Mouse (Mus musculus): ENCODE data around the gene Lypd6.

Gene Lypd6

GRCm38 (mm10) chr2:50066246-50066967 lies at the start of gene Lypd6:
Gene Lypd6 (plus strand): TSS chr2:50066429.
- no peak for DNase-seq (ENCODE audit: low spot score in 2 of 2)

DNA sequence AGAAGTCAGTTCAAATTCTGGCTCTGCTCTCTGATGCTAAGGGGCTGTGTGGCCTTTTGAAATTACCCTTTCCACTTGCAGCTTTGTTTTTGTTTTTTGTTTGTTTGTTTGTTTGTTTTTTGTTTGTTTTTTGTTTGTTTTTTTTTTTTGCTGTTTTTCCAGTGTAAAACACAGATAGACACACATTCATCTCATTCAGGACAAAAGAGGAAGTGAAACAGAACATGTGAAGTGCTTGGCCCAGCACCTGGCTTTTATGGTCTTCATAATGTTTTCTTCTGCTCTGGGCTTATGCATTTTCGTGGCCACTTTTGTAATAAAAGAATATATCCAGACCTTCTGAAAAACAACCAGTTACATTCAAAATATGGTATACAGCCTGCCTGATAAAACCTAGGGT lies 46.8 kb upstream of the Lypd6 start:
- no peak for DNase-seq (ENCODE audit: low spot score in 2 of 2)

DNA sequence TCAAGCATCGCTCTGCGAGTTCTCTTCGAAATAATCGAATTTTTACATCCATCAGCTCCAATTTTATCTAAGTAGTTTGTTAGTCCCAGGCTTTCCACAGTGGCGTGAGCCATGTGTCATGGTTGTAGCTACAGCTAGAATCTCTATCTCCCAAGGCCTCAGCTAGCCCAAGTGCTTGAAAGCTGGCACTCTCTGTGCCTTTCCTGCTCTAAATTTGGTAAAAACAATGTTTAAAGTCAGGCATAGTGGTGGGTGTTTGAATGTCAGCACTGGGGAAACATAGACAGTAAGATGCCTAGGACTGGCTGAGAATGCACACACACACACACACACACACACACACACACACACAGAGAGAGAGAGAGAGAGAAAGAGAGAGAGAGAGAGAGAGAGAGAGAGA lies 40.7 kb upstream of the Lypd6 start:
- no peak for DNase-seq (ENCODE audit: low spot score in 2 of 2)

- no peak for DNase-seq (ENCODE audit: low spot score in 2 of 2)
These were observed 37.3 kb upstream of the Lypd6 start for GRCm38 (mm10) chr2:50028930-50029329.

GRCm38 (mm10) chr2:50044170-50044870 lies 21.9 kb upstream of the Lypd6 start:
- DNase-seq (ENCODE audit: low spot score in 2 of 2) = no peak

DNA sequence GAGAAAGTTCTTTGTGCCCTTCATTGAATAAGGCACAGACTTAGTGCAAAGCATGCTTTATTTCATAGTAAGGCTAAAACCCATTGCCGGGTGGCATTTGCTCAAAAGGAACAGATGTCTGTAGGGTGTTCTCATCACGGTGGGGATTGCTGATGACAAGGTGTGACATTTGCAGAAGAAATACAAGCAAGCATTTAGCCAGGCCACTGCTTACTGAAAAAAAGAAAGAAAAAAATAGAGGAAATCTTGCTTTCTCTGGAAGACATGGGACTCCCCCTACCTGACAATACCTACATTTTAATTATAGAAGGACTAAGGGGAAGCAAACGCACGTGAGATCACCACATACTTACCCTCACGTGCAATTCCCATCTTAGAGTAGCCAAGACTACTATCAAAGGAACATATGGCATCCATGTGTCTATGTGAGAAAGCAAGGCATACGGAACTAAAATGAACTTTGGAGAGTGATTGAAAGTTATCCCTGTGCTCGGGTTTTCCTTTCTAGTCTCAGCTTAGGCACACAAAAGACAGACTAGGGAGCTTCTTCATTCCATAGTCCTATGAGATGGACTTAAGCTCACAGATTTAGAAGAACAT lies 21.3 kb upstream of the Lypd6 start:
- DNase-seq (ENCODE audit: low spot score in 2 of 2) = no peak

GRCm38 (mm10) chr2:50045841-50046240 lies 20.4 kb upstream of the Lypd6 start:
- no peak for DNase-seq (ENCODE audit: low spot score in 2 of 2)

DNA sequence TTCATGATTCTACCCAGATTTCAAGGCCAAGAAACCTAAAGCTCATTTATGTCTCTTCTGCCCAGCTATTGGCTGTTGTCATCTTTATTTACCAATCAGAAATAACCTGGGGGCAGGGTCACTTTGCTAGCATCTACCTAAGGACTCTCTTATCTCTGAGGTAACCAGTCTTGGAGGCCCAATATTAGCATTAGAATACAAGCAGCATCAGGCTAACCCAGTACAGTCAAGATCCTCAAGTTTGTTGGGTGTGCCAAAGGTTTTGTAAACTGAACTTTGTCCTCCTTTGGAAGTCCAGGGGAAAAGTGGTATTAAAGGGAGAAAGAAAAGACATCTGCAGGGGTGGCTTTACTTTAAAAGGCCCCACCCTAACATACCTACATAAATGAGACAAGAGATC lies 17.8 kb upstream of the Lypd6 start:
- no peak for DNase-seq (ENCODE audit: low spot score in 2 of 2)

- no peak for DNase-seq (ENCODE audit: low spot score in 2 of 2)
These were observed 12.3 kb upstream of the Lypd6 start for GRCm38 (mm10) chr2:50053893-50054292.

GRCm38 (mm10) chr2:50065902-50066245 lies 355 bp upstream of the Lypd6 start:
- no peak for DNase-seq (ENCODE audit: low spot score in 2 of 2)

DNA sequence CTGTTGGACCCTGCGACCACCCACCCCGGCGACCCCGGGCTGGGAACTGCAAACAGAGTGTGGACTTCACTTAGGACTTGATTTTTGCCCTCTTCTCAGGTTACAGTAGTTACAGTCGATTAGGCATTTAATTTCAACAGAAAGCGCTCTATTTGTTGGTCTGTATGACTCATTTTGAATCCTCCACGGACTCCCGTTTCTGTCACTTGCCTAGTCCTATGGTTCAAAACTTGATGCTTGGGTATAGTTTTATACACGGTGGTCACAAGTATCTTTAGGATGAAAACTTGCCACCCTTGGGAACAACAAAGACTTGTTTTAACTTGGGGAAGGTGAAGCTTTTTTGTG lies 713 bp downstream of the Lypd6 start:
- DNase-seq (ENCODE audit: low spot score in 2 of 2) = no peak

- DNase-seq (ENCODE audit: low spot score in 2 of 2) = no peak
These were observed 3.5 kb downstream of the Lypd6 start for GRCm38 (mm10) chr2:50069571-50070295.

DNA sequence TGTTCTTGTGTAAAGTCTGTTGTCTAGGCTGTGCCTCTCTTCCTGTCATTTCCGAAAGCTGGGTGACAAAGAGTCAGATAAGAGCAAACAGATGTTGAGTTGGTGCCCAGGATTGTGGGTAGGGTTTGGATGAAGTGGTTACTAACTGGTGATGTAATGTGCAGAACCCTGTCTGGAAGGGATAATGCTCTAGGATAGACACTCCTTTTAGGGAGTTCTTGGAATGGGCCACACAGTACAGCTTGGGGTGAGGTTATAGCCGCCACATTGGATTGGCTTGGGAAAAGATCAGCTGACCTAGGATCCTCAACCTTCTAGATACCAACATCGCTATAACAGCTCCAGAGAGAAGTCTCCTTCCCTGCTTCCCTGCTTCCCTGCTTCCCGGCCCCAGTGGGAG lies 5.9 kb downstream of the Lypd6 start:
- no peak for DNase-seq (ENCODE audit: low spot score in 2 of 2)

DNA sequence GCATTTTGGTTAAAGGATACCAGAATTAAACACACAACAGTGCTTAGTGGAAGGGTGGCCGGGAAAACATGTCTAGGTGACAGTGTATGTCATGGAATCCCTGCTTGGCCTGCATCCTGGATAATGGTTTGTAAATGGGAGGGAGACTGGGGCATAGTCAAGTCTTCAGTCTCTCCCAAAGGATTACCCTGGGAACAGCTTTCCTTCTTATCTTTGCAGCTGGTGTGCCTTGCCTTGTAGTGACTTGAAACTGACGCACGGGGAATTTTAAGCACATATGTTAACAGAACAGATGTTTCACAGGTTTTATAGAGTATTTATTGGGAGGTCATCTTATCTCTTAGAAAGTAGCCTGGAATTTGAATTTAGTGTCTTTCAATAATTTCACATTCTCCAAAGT lies 18.5 kb downstream of the Lypd6 start:
- DNase-seq (ENCODE audit: low spot score in 2 of 2) = no peak

DNA sequence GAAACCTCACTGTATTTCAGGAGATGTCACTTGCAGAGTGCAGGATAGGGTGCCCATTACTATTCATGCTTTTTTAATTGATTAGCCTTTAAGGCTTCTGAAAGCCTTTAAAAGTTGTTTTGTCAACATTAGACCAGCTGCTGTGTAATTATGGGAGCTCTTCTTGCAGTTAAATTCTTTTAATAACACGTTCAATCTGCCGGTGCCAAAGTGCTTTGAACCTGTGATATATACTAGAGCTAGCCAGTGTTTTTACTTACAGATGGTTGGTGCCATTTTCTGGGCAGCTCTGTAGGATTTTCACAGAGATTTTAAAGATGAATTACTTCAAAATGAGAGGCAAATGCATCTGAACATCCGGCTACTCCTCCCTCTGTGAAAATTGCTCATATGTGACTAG lies 21.5 kb downstream of the Lypd6 start:
- DNase-seq (ENCODE audit: low spot score in 2 of 2) = no peak

DNA sequence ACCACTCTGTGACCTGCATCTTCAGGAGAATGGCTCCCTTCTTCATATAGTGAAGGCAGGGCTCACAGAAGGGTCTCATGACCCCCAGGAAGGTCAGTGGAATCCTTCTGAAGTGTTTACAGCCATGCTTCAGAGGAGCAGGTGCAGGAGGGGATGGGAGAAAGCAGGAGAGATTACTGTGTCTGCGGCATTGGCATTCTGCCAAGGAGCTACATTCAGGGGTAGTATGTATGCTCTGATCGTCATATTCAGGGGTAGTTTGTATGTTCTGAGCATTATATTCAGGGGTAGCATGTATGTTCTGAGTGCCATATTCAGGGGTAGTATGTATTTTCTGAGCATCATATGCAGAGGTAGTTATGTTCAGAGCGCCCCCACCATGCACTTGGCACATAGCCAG lies 30.1 kb downstream of the Lypd6 start:
- DNase-seq (ENCODE audit: low spot score in 2 of 2) = no peak

DNA sequence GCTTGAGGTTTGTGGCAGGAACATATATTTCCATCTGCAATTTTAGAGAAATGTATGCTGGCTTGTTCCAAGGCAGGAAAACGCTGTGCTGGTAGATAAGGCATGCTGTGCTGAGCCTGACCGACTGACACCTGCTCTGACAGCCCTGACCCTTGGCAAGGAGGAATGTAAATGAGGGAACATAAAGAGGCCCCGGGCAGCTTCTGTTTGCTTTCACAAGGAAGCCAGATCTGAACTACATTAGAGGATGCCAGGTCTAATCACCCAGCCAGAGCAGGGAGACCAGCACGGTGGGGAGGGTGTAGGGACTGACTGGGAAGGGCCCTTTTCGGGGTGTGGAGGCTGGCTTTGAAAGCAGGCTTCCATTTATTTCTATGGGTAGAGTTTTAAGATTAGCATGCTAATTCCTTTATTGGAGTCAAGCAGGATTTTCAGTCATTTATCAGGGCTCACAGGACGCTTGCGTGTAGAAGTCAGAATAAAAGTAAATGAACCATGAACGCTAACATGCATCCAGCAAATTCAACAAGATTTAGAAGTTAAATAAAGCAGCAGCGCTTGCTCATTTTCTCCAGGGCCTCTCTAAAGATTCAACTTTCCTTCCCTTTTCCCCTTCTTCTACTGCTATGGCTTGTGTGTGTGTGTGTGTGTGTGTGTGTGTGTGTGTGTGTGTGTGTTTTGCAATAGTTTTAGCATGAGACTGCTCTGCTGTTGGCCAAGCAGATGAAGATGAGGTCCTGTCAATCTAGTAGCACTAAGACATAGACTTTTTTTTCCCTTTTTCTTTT lies 34.3 kb downstream of the Lypd6 start:
- DNase-seq (ENCODE audit: low spot score in 2 of 2) = no peak

DNA sequence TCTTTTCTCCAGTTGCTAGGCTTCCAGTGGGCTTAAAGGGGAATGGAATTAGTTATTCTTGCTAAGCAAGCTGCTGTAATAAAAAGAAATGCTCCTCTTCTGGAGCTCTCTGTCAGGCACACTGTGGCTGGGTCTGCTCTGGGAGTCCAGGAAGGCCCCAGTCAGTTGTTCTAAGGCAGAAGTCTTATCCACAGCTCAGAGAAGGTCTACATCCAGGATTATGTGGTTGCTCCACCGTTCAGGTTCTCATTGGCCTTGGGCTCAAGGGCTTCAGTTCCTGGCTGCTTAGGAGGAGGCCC lies 34.9 kb downstream of the Lypd6 start:
- no peak for DNase-seq (ENCODE audit: low spot score in 2 of 2)

DNA sequence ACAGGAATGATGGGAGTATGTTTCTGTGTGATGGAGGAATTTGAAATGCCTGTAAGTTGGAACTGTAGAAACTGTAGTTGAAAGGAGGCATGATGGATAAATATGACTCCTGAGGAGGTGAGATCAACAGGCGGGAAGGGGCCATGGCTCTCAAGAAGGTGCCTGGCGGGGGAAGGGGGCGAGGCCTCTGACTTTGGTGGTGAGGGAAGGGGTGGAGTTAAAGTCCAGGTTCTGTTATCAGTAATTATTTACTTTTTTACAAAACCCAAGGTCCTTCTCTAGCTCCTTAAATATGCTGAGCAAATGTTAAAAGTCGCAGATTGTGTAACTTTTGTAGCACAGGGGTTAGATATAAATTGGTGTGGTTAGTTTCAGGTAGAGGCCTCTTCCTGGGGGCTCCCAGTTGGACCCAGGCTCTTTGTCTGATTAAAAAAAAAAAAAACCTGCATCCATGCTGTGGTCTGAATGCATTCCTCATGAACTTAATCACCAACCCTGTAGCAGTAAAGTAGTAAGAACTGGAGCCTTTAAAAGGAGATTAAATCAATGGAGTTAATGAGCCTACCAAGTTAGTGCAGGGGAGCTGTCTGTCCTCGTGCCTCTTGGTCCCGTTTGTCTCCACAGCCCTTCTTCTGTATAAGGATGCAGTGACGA lies 37.7 kb downstream of the Lypd6 start:
- no peak for DNase-seq (ENCODE audit: low spot score in 2 of 2)

DNA sequence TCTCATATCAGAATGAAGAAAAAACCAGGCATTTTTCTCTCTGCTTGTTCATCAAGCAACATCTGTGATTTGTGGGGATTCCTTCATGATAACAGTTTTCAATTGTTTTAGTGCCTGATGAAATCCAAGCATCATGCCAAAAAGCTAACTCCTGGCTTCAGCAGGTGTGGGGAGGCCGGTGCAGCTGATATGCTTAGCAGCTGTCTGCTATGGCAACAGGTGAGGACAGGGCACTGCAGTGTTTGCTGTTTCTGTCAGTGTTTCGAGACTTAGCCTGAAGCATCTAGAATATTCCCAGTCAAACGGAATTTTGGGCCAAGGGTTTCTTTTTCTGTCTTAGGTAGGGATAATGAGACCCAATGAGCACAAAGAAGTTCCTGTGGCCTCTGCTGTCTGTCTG lies 39.4 kb downstream of the Lypd6 start:
- DNase-seq (ENCODE audit: low spot score in 2 of 2) = no peak

DNA sequence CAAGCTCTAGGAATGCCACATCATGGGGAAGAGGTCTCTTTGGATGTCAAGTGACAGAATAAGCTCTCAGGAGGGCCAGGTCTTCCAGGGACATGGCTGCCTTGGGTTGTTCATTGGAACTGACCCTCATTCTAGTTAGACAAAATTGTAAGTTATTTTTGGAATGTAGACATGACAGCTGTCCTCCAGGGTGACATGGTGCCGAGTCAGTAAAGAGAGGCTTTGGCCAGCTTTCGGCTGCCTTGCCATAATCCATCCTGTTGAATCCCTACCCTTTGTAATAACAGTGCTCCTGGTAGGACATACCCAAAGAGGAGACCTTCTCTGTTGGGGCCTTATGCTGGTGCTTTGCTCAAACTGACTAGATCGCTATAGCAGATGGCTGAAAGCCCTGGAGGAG lies 39.8 kb downstream of the Lypd6 start:
- DNase-seq (ENCODE audit: low spot score in 2 of 2) = no peak

DNA sequence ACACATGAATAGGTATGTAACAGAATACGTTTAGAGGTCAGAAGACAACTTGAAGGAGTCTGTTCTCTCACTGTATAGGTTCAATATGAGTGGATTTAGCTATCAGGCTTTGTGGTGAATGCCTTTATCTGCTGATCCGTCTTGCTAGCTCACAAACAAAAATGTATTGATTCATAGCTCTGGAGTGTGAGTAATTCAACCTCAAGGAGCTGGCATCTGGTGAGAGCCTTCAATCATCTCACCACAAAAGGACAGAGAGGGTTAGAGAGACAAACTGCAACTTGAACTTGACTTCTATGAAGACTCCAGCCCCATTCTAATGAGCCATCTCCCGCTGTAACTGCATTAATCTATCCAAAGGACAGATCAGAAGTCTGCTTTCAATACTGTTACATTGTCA lies 40.6 kb downstream of the Lypd6 start:
- DNase-seq (ENCODE audit: low spot score in 2 of 2) = no peak
